Mouse (Mus musculus): ENCODE data around the gene Alox12.

DNA sequence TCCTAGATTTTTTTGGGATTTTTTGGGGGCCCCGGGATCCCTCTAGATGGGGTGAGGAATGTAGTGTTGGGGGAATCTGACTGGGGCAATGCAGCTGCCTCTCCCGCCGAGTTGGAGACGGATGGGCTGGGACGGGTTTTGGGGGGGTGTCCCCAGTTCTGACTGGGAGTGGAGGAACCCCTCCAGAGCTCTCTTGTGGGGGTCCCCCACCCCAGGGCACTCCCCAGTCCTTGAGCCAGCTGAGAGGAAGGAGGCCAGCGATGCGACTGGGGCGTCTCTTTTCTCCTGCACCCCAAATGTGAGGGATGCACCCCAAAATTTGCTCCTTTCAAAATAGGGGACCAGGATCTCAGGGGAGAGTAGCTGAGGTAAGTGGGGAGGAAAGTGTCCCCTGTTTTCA, 22.1 kb downstream of the Alox12 start:
- TF ChIP-seq CTCF (IDR thresholded peaks at IDR 0.05; ENCODE audit: low read depth, low read length) (no peak), POLR2A (IDR thresholded peaks at IDR 0.05; ENCODE audit: borderline replicate concordance, low read depth, low read length) (no peak)

All from bone marrow macrophage, adult 2 months (primary cell).